Mouse (Mus musculus) lung, adult 2 months (tissue): ENCODE results near the gene Erich6b.

ENCODE experiments used
- CTCF ChIP-seq: fragments of 200-500 bp; IDR thresholded peaks from 2 replicates; pipeline ENCODE4 v1.5.1; 2011; ENCODE audit warnings: mild to moderate bottlenecking, low read length, control low read depth; ENCODE audit not compliant: insufficient read depth
- POLR2A ChIP-seq: fragments of 200-500 bp; IDR thresholded peaks from 2 replicates; pipeline ENCODE4 v1.6.1; 2011; ENCODE audit warnings: low read depth, mild to moderate bottlenecking, control low read depth, low read length, borderline replicate concordance; ENCODE audit errors: extremely low read depth

DNA sequence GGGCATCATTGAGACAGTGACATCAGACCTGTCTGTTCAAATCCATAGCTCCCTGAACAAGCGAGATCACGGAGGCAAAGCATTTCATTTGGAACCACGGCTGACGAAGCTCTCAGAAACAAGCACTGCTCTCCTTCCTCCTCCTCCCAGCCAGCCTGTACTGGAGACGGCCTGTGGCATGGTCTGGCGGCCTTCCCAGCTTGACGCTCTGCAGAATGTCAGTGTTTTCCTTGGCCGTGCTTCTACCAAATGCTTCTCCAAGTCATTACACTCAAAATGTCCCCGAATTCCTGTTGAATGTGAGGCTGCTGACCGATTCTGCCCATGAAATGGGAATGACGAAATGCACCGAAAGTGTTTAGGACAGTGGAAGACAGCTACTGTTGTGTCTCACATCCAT is 6.7 kb upstream of the Erich6b start:
- TF ChIP-seq CTCF (no peak), POLR2A (no peak)
